Mouse (Mus musculus) frontal cortex, adult (tissue): ENCODE measurements at regions not wholly inside any gene's neighbourhood (a gene's known extent, or its start where the extent isn't known, plus 50 kb on each side); places are given as distances from the start of the nearest gene placed in this dataset.
"Not testable (repeated sequence)": the region's sequence is repeated elsewhere in the genome, so short reads cannot be mapped to it uniquely, and the experiment has no call there.

ENCODE experiments used
- ATAC-seq: cut with Nextera tagmentation; 2 replicates; pipeline ENCODE4 v1.9.2; 2017; ENCODE audit warnings: mild to moderate bottlenecking, moderate library complexity, mixed read lengths; ENCODE audit not compliant: low TSS enrichment

DNA sequence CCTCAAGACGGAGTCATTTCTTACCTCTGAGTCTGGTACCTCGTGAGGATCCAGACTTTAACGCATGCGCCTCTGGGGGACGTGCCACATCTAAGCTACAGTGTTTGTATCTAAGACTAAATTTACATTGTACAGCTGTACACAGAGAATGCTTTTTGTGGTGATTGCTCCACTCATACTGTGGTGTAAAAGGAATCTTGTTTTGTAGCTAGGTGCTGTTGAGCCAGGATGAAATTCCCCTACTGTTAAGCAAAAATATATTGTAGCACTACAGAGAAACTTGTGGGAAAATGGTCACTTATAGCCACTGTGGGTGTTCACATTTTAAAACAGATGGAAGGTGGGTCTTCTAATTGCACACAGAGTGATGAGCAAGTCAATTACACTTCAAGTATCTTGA lies 99.1 kb downstream of the Gpr63 start:
- ATAC-seq = peak; percentile 89

- ATAC-seq = not testable (repeated sequence)
Measured at GRCm38 (mm10) chr4:25092731-25093130, 126.5 kb downstream of the Gpr63 start.

GRCm38 (mm10) chr4:25101526-25101925 lies 135.3 kb downstream of the Gpr63 start:
- no peak for ATAC-seq

DNA sequence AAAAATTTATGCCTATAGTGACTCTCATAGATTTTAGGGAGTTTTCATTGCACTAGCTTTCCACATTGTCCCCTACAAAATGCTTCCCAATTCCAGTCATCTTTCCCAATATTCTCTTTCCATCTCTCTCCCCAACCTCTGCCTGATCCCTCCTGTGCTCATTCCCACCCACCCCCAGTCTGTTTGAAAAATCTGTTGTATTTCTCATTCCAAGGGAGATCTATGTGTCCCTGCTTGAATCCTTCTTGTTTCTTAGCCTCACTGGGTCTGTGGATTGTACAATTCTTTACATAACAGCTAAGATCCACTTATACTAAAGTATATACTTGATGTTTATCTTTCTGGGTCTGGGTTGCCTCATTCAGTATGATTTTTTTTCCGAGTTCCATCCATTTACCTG lies 101.4 kb downstream of the Fhl5 start:
- peak; percentile 69; the same call in 1 of the 2 replicates for ATAC-seq
